Mouse (Mus musculus) bone marrow macrophage, adult 2 months (primary cell): ENCODE measurements around the gene Bpifb6.

Experiments
- CTCF ChIP-seq: IDR thresholded peaks from 2 replicates; pipeline ENCODE4 v1.5.1; 2012; ENCODE audit warnings: low read depth, mild to moderate bottlenecking, low read length, moderate library complexity
- POLR2A ChIP-seq: IDR thresholded peaks from 2 replicates; pipeline ENCODE4 v1.6.1; 2012; ENCODE audit warnings: mild to moderate bottlenecking, low read depth, low read length, borderline replicate concordance

- no peak for TF ChIP-seq CTCF
- TF ChIP-seq POLR2A: no peak
Observed at GRCm38 (mm10) chr2:153906626-153907025, 6.4 kb downstream of the Bpifb6 start.
